Mouse (Mus musculus): ENCODE results near the gene Lpcat4. TPM values are rescaled to one million over a fixed set of nuclear protein-coding genes. Genes with fewer than 3 reads are reported as not detected.

Gene Lpcat4
- polyA plus RNA-seq (2015; fragmentation: Nextera tagmentation; extraction: Ambion mirVana), result 13.3 and 15.9 TPM in 2 replicates

- ATAC-seq, result peak; percentile 91
- Histone ChIP-seq H3K4me3 (replicated peaks; ENCODE audit: low read length) (peak within 1 kb of the TSS; percentile 95), H3K4me2 (ENCODE audit: low read length) (peak within 1 kb of the TSS; percentile 90), H3K27ac (ENCODE audit: low read length) (peak within 1 kb of the TSS; percentile 95), H3K9ac (replicated peaks; ENCODE audit: low read depth, low read length) (peak within 1 kb of the TSS; percentile 94), H3K9me3 (ENCODE audit: control insufficient read depth, low read length) (no peaks in the 10 kb centered on the region), H3K36me3 (ENCODE audit: control insufficient read depth, insufficient read depth) (peaks cover 3% of the 10 kb centered on the region; the same call in 1 of the 2 replicates), H3K4me1 (replicated peaks; ENCODE audit: control insufficient read depth, insufficient read depth, low read length) (peaks cover 13% of the 10 kb centered on the region), H3K27me3 (replicated peaks; ENCODE audit: control insufficient read depth, insufficient read depth, low read length) (no peaks in the 10 kb centered on the region)
- WGBS, result under 1% methylated on average over 80 of the region's 94 CpGs
Observed at GRCm38 (mm10) chr2:112239212-112239934, at the start of gene Lpcat4. TSS of gene Lpcat4 (plus strand) at chr2:112239468.

DNA sequence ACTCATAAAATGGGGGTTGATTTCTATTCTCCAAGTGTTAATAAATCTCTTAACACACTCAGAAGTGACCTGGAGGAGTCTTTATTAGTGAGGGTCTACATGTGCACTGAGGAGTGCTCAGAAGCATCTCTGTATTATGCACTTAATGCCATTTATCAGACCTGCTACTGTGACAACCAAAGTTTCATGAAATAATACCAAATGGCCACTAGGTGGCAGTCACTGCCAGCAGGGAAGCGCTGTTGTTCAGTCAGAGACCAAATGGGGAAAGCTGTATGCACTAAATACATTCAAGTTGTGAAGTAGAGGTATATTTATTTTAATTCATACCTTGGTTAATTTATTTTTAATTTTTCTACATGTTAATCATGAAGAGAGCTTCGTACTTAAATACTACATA is 42.4 kb upstream of the Lpcat4 start:
- Histone ChIP-seq H3K9ac (replicated peaks; ENCODE audit: low read depth, low read length) (no peak overlapping the region), H3K27ac (ENCODE audit: low read length) (no peak overlapping the region), H3K36me3 (ENCODE audit: control insufficient read depth, insufficient read depth) (no peaks in the 10 kb centered on the region), H3K4me3 (replicated peaks; ENCODE audit: low read length) (no peak overlapping the region), H3K27me3 (replicated peaks; ENCODE audit: control insufficient read depth, insufficient read depth, low read length) (no peaks in the 10 kb centered on the region), H3K9me3 (ENCODE audit: control insufficient read depth, low read length) (no peaks in the 10 kb centered on the region), H3K4me1 (replicated peaks; ENCODE audit: control insufficient read depth, insufficient read depth, low read length) (no peaks in the 10 kb centered on the region), H3K4me2 (ENCODE audit: low read length) (no peak overlapping the region)
- WGBS, result 3% methylated on average over 2 of the region's 2 CpGs
- peak; percentile 87 for ATAC-seq

DNA sequence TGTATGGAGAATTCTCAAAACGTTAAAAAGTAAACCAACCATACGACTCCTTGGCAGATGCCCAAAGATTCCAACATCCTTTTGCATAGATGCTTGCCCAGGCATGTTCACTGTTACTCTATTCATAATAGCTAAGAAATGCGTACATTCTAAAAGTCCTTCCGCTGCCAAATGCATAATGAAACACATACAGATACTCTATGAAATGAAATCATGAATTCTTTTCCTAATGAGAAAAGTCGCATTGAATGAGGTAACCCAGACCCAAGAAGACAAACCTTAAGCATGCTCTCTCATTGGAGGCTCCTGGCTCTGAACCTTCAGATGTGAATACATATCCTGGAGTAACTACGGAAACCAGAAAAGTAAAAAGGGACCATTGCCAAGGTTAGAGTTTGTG is 36.2 kb upstream of the Lpcat4 start:
- 39% methylated on average over 6 of the region's 6 CpGs for WGBS
- H3K27ac ChIP-seq (ENCODE audit: low read length), result no peak overlapping the region
- no peak overlapping the region for H3K4me2 ChIP-seq (ENCODE audit: low read length)
- no peaks in the 10 kb centered on the region for H3K4me1 ChIP-seq (replicated peaks; ENCODE audit: control insufficient read depth, insufficient read depth, low read length)
- ATAC-seq, result peak; percentile 69
- H3K9me3 ChIP-seq (ENCODE audit: control insufficient read depth, low read length), result no peaks in the 10 kb centered on the region
- no peak overlapping the region for H3K9ac ChIP-seq (replicated peaks; ENCODE audit: low read depth, low read length)
- no peak overlapping the region for H3K4me3 ChIP-seq (replicated peaks; ENCODE audit: low read length)
- H3K36me3 ChIP-seq (ENCODE audit: control insufficient read depth, insufficient read depth), result no peaks in the 10 kb centered on the region
- no peaks in the 10 kb centered on the region for H3K27me3 ChIP-seq (replicated peaks; ENCODE audit: control insufficient read depth, insufficient read depth, low read length)

DNA sequence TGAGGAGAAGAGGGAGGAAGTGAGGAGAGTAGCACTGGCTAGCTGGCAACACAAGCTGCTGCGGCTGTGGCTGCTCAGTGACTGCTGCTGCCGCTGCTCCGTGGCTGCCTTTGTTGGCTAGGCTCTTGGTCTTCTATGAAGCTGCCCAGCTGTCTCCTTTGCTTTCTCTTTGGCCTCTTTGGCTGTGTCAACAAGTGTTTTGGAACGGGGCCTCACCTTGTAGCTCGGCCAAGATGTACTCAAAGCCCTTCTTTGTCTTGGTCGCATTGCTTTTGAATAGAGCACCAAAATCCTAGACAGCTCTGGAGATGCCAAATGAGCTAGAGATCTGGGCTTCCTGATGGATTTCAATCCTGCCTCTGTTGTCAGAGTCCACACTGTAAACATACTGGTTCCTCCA is 29.1 kb upstream of the Lpcat4 start:
- no peak overlapping the region for H3K27ac ChIP-seq (ENCODE audit: low read length)
- no peak overlapping the region for H3K4me3 ChIP-seq (replicated peaks; ENCODE audit: low read length)
- H3K9ac ChIP-seq (replicated peaks; ENCODE audit: low read depth, low read length), result no peak overlapping the region
- peak; percentile 96 for ATAC-seq
- no peaks in the 10 kb centered on the region for H3K36me3 ChIP-seq (ENCODE audit: control insufficient read depth, insufficient read depth)
- no peaks in the 10 kb centered on the region for H3K27me3 ChIP-seq (replicated peaks; ENCODE audit: control insufficient read depth, insufficient read depth, low read length)
- no peak overlapping the region for H3K4me2 ChIP-seq (ENCODE audit: low read length)
- H3K9me3 ChIP-seq (ENCODE audit: control insufficient read depth, low read length), result no peaks in the 10 kb centered on the region
- no peaks in the 10 kb centered on the region for H3K4me1 ChIP-seq (replicated peaks; ENCODE audit: control insufficient read depth, insufficient read depth, low read length)
- 30% methylated on average over 6 of the region's 6 CpGs for WGBS

- no peaks in the 10 kb centered on the region for H3K36me3 ChIP-seq (ENCODE audit: control insufficient read depth, insufficient read depth)
- no peaks in the 10 kb centered on the region for H3K27me3 ChIP-seq (replicated peaks; ENCODE audit: control insufficient read depth, insufficient read depth, low read length)
- no peaks in the 10 kb centered on the region for H3K4me1 ChIP-seq (replicated peaks; ENCODE audit: control insufficient read depth, insufficient read depth, low read length)
- no peaks in the 10 kb centered on the region for H3K9me3 ChIP-seq (ENCODE audit: control insufficient read depth, low read length)
- 76% methylated on average over 2 of the region's 2 CpGs for WGBS
- peak; percentile 68 for ATAC-seq
- H3K4me3 ChIP-seq (replicated peaks; ENCODE audit: low read length), result no peak overlapping the region
- H3K9ac ChIP-seq (replicated peaks; ENCODE audit: low read depth, low read length), result no peak overlapping the region
- H3K4me2 ChIP-seq (ENCODE audit: low read length), result no peak overlapping the region
- no peak overlapping the region for H3K27ac ChIP-seq (ENCODE audit: low read length)
Observed at GRCm38 (mm10) chr2:112210699-112211098, 28.6 kb upstream of the Lpcat4 start.

DNA sequence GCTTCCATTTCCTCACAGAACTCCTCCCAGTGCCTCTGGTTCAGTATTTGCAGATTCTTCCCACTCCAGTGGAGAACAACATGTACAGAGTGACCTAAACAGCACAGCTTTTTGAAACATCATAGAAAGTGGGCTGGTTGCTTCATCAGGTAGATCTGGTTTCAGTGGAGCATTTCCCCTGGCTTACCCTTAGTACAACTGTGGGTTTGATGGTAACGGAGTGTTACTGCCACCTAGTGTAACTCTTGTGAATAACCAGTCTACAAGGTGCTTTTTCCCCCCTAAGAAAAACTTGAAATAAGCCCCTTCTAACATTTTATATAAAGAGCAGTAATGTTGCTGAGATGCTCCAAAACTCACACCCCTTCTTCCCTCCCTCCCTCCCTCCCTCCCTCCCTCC is 23.3 kb upstream of the Lpcat4 start:
- no peaks in the 10 kb centered on the region for H3K36me3 ChIP-seq (ENCODE audit: control insufficient read depth, insufficient read depth)
- no peaks in the 10 kb centered on the region for H3K27me3 ChIP-seq (replicated peaks; ENCODE audit: control insufficient read depth, insufficient read depth, low read length)
- H3K9me3 ChIP-seq (ENCODE audit: control insufficient read depth, low read length), result no peaks in the 10 kb centered on the region
- no peak overlapping the region for H3K9ac ChIP-seq (replicated peaks; ENCODE audit: low read depth, low read length)
- no peak overlapping the region for H3K27ac ChIP-seq (ENCODE audit: low read length)
- ATAC-seq, result peak; percentile 63
- H3K4me2 ChIP-seq (ENCODE audit: low read length), result no peak overlapping the region
- 3% methylated on average over 1 of the region's 1 CpGs for WGBS
- no peaks in the 10 kb centered on the region for H3K4me1 ChIP-seq (replicated peaks; ENCODE audit: control insufficient read depth, insufficient read depth, low read length)
- no peak overlapping the region for H3K4me3 ChIP-seq (replicated peaks; ENCODE audit: low read length)

DNA sequence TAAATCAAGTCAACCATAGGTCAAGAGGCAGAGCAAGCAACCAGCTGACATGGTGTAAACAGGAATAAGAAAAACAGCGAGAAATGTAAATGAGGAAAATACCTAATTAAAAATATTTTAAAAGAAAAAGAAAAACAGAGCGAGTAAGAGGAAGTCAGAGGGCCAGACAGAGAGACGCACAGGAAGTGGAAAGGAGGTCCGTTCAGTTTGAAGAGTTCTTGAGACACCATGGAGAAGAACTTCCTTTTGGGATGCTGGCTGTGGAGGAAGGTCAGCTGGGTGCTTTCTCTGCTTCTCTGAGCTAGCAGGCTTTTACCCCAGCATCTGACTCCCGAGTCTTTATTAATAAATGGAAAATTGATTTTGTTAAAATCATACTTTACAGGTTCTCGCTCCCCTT is 21.7 kb upstream of the Lpcat4 start:
- no peak overlapping the region for H3K27ac ChIP-seq (ENCODE audit: low read length)
- H3K9ac ChIP-seq (replicated peaks; ENCODE audit: low read depth, low read length), result no peak overlapping the region
- no peaks in the 10 kb centered on the region for H3K27me3 ChIP-seq (replicated peaks; ENCODE audit: control insufficient read depth, insufficient read depth, low read length)
- no peaks in the 10 kb centered on the region for H3K9me3 ChIP-seq (ENCODE audit: control insufficient read depth, low read length)
- ATAC-seq, result no peak
- WGBS, result 83% methylated on average over 6 of the region's 6 CpGs
- H3K4me1 ChIP-seq (replicated peaks; ENCODE audit: control insufficient read depth, insufficient read depth, low read length), result no peaks in the 10 kb centered on the region
- H3K4me3 ChIP-seq (replicated peaks; ENCODE audit: low read length), result no peak overlapping the region
- no peak overlapping the region for H3K4me2 ChIP-seq (ENCODE audit: low read length)
- H3K36me3 ChIP-seq (ENCODE audit: control insufficient read depth, insufficient read depth), result no peaks in the 10 kb centered on the region

GRCm38 (mm10) chr2:112220880-112221279 is 18.4 kb upstream of the Lpcat4 start:
- H3K4me2 ChIP-seq (ENCODE audit: low read length), result no peak overlapping the region
- ATAC-seq, result no peak
- no peak overlapping the region for H3K27ac ChIP-seq (ENCODE audit: low read length)
- WGBS, result 90% methylated on average over 5 of the region's 5 CpGs
- H3K9me3 ChIP-seq (ENCODE audit: control insufficient read depth, low read length), result no peaks in the 10 kb centered on the region
- no peaks in the 10 kb centered on the region for H3K36me3 ChIP-seq (ENCODE audit: control insufficient read depth, insufficient read depth)
- no peaks in the 10 kb centered on the region for H3K4me1 ChIP-seq (replicated peaks; ENCODE audit: control insufficient read depth, insufficient read depth, low read length)
- H3K4me3 ChIP-seq (replicated peaks; ENCODE audit: low read length), result no peak overlapping the region
- no peaks in the 10 kb centered on the region for H3K27me3 ChIP-seq (replicated peaks; ENCODE audit: control insufficient read depth, insufficient read depth, low read length)
- H3K9ac ChIP-seq (replicated peaks; ENCODE audit: low read depth, low read length), result no peak overlapping the region

DNA sequence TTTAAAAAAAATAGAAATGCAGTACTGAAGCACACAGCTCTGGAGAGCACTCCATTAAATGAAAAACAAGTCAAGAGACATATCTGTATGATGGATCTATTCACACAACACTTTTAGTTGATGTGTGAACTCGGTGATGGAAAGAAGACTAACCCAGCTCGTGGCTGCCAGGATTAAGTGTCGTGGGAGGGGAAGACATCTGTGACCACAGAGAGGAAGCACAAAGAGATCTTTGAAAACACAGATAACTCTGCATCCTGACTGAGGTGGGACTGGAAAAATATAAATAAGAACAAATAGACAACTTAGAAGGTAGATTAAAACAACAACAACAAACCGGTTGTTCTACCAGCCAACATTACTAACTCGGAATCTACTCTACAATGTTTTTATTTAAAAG is 16.7 kb upstream of the Lpcat4 start:
- WGBS, result 80% methylated on average over 5 of the region's 5 CpGs
- Histone ChIP-seq H3K4me3 (replicated peaks; ENCODE audit: low read length) (no peak overlapping the region), H3K4me1 (replicated peaks; ENCODE audit: control insufficient read depth, insufficient read depth, low read length) (no peaks in the 10 kb centered on the region), H3K27ac (ENCODE audit: low read length) (no peak overlapping the region), H3K9ac (replicated peaks; ENCODE audit: low read depth, low read length) (no peak overlapping the region), H3K4me2 (ENCODE audit: low read length) (no peak overlapping the region), H3K36me3 (ENCODE audit: control insufficient read depth, insufficient read depth) (no peaks in the 10 kb centered on the region), H3K27me3 (replicated peaks; ENCODE audit: control insufficient read depth, insufficient read depth, low read length) (no peaks in the 10 kb centered on the region), H3K9me3 (ENCODE audit: control insufficient read depth, low read length) (no peaks in the 10 kb centered on the region)
- ATAC-seq, result no peak

DNA sequence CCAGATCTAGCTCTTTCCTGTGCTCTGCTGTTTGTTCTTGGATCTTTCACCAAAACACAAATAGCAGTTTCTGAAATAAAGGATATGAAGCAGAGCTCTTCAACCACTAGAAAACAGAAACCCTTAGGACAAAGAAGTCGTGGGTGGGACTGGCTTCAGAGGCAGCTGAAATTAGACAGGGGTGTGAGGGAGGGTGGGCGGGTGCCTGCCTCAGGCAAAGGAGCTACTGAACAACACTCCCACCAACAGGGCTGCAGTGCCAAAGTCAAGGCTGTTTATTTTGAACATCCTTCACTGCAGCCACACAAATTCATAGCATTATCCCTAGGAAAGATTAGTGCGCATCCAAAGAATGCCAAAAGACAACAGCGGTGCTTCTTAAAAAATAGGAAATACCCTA is 14.9 kb upstream of the Lpcat4 start:
- H3K4me2 ChIP-seq (ENCODE audit: low read length), result no peak overlapping the region
- no peaks in the 10 kb centered on the region for H3K4me1 ChIP-seq (replicated peaks; ENCODE audit: control insufficient read depth, insufficient read depth, low read length)
- H3K36me3 ChIP-seq (ENCODE audit: control insufficient read depth, insufficient read depth), result no peaks in the 10 kb centered on the region
- WGBS, result 67% methylated on average over 4 of the region's 4 CpGs
- no peaks in the 10 kb centered on the region for H3K27me3 ChIP-seq (replicated peaks; ENCODE audit: control insufficient read depth, insufficient read depth, low read length)
- H3K9me3 ChIP-seq (ENCODE audit: control insufficient read depth, low read length), result no peaks in the 10 kb centered on the region
- ATAC-seq, result no peak
- no peak overlapping the region for H3K4me3 ChIP-seq (replicated peaks; ENCODE audit: low read length)
- no peak overlapping the region for H3K27ac ChIP-seq (ENCODE audit: low read length)
- H3K9ac ChIP-seq (replicated peaks; ENCODE audit: low read depth, low read length), result no peak overlapping the region

All from forebrain, embryonic 16.5 days (tissue).